Mouse (Mus musculus) spleen, adult 2 months (tissue): ENCODE results near the gene Gas7.

Source experiments
- CTCF ChIP-seq: fragments of 200-500 bp; IDR thresholded peaks from 2 replicates; pipeline ENCODE4 v1.5.1; 2011; ENCODE audit warnings: mild to moderate bottlenecking, inconsistent platforms; ENCODE audit not compliant: insufficient read depth, insufficient read length, insufficient replicate concordance; ENCODE audit errors: extremely low read depth
- POLR2A ChIP-seq: fragments of 200-500 bp; IDR thresholded peaks from 2 replicates; pipeline ENCODE4 v1.6.1; 2011; ENCODE audit warnings: low read depth, low read length, inconsistent platforms

DNA sequence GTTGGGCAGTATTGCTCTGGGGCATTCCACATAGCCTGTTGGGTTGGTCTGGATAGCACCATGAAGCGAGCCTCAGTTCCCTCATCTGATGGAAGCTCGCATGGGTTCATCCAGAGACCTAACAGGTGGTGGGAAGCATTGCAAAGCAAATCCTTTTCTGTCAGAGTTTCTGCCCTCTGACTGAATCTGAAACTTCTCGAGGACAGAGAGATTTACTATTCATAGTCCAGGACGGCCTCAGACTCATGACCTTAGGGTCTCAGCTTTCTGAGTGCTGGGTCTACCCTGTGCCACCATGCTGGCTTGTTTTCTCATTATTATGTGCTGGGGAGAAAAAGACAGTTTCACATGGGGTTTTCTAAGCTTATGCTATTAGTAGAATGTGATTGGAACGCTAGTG lies 122.2 kb downstream of the Gas7 start:
- no peak for TF ChIP-seq CTCF
- no peak for TF ChIP-seq POLR2A
